Mouse (Mus musculus) urinary bladder, adult 2 months (tissue): ENCODE results near the gene Rgl2. TPM values are rescaled to one million over a fixed set of nuclear protein-coding genes. Genes with fewer than 3 reads are reported as not detected.
"Not testable (repeated sequence)": the region's sequence is repeated elsewhere in the genome, so short reads cannot be mapped to it uniquely, and the experiment has no call there.

Experiments used
- DNase-seq: peaks from one replicate; pipeline ENCODE4 v3.0.0; 2022; ENCODE audit warnings: low spot score
- polyA plus RNA-seq: library from polyadenylated mRNA; depleted of rRNA; stranded (reverse); fragments of >200 nt; gene quantifications from 2 replicates; pipeline ENCODE4 v1.2.3, GENCODE M21; 2012; rRNA removed

Gene Rgl2
- 132 and 164 TPM in 2 replicates for polyA plus RNA-seq

DNA sequence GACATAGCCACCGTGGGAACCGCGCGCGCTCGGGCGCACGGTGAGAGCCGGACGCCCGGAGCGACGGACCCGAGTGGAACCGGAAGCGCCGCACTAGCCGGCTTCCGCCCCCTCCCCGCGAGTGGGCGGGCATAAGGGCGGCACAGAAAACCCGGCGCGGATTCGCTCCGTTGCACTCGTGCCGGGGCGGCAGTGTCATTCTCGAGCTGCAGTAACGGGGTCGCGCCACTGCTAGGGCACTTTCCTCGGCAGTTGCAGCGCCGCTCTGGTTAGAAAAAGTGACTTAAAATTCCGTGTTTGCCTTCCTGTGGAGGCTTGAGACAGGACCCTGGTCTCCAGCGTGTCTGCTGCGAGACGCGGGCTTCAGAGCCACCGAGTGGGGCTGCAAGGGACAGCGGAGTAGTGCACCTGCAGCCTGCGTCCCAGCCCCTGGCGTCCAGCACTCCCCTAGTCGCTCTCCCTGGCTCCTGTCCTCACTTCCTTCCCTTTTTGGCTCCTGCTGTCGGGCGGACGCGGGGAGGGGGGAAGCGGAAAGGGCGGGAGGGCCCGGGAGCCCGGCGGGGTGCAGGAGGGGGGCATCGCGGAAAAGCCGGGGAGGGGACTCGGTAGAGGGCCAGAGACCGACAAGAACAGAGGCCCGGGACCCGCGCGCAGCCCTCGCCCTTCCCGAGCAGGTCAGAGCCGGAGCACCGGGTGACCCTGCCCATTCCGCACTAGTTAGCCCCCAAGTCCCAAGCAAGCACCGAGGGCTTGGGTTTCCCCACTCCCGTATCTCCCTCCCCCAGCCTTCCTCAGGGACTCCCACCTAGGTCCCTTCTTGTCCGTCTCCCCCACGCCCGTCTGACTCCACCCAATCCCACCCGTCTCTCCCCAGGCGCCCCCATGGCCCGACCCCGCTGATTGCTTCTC lies at the start of gene Rgl2:
Gene Rgl2 (plus strand): TSS at position 173 of the 909 bp plus-strand sequence.
- DNase-seq: peak; percentile 84

DNA sequence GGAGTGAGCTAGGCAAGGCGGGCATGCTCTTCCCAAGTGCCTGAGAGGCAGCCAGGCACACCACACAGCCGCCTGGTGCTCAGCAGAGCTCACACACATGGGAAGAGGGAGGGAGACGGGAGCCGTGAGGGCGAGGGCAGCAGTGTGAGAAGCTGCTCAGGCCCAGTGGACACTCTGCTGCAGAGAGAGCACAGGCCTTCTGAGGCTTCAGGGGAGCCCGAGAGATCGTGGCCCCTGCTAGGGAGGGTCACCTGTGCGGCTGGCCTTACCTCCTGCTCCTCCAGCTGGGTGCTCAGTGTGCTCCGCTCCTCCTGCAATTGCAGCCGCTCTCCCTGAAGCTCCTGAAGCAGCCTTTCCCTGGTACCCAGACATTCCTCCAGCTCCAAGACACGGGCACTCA lies 45.0 kb upstream of the Rgl2 start:
- DNase-seq: not testable (repeated sequence)

DNA sequence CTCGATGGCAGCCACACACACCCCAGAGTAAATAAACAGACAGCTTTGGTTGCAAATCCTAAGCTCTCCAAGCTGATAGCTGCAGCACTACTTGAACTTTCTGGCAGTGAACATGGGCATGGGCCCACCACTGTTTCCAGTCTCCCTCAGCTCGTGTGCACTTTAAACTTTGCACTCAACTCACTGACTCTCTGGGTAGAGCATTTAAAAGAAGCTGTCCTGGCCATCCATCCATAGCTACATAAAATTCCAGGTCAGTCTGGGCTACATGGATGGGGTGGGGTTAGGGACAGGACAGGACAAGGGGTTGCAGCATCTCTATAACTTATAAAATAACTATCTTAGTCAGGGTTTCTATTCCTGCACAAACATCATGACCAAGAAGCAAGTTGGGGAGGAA lies 41.5 kb upstream of the Rgl2 start:
- not testable (repeated sequence) for DNase-seq

DNA sequence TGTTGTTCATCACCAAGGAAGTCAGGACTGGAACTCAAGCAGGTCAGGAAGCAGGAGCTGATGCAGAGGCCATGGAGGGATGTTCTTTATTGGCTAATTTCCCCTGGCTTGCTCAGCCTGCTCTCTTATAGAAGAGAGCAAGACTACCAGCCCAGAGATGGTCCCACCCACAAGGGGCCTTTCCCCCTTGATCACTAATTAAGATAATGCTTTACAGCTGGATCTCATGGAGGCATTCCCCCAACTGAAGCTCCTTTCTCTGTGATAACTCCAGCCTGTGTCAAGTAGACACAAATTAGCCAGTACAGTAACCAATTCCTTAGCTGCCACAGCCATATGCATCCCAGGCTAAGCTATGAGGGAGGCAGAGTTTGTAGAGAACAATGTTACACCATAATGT lies 41.1 kb upstream of the Rgl2 start:
- DNase-seq: not testable (repeated sequence)

GRCm38 (mm10) chr17:33889941-33890532 lies 39.3 kb upstream of the Rgl2 start:
- not testable (repeated sequence) for DNase-seq

- peak; percentile 94 for DNase-seq
Measured at GRCm38 (mm10) chr17:33890533-33891059, 38.7 kb upstream of the Rgl2 start, which contains the start of gene Kifc1. Gene Kifc1 (minus strand): TSS chr17:33890661.

DNA sequence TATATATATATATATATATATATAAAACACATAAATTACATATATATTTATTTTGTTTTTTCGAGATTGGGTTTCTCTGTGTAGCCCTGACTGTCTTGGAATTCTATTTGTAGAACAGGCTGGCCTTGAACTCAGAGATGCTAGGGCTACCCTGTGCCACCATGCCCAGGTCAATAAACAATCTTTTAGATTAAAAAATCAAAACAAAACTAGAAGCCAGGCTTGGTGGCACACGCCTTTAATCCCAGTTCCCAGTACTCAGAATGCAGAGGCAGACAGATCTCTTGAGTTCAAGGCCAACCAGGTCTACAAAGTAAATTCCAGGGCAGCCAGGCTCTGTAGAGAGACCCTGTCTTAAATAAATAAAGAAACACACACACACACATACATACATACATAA lies 38.0 kb upstream of the Rgl2 start:
- no peak for DNase-seq

DNA sequence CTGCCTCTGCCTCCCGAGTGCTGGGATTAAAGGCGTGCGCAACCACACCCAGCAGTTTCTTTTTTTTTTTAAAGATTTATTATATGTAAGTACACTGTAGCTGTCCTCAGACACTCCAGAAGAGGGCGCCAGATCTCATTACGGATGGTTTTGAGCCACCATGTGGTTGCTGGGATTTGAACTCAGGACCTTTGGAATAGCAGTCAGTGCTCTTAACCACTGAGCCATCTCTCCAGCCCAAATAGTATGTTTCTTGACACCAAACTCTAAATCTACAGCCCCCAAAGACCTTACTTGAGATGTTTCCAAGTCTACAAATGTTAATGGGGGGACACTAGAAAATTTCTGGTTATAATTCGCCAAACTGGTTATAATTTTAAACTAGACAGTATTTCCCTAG lies 37.5 kb upstream of the Rgl2 start:
- not testable (repeated sequence) for DNase-seq

DNA sequence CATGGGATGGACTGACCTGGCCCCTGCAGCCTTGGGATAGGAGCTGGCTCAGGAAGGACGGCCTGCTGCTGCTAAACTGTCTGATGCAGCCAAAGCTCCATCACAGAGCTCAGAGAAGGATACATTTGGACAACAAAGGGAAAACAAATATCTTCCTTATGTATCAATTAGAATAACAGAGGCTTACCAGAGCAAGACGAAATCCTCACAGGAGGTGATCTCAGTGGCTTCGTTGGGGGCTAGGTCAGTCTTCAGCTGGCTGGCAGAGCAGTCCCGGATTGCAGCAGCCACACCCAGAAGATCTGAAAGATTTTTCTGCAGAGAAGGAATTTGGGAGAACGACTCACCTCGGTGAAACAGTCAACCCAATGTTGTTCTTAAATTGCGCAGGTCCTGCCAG lies 36.9 kb upstream of the Rgl2 start:
- no peak for DNase-seq

GRCm38 (mm10) chr17:33893011-33893410 lies 36.3 kb upstream of the Rgl2 start:
- not testable (repeated sequence) for DNase-seq

GRCm38 (mm10) chr17:33897114-33897794 lies 32.1 kb upstream of the Rgl2 start:
- DNase-seq: no peak

DNA sequence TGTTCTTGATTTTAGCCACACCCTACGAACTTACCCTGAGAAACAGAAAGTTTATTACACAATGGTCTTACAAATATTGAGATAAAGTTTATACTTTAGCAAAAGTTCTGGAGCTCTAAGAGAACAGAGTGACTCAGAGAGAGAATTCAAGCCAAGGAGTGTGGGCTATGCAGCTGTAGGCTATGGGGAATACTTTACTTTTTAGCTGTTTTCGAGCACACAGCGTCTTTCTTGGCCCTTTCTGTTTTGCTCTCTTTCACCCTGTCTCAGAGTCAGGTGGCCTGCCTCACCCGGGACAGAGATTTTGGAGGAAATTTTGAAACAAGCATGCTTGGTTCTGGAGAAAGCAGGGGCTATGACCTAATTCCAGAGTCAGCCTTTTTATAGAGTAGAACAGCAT lies 31.1 kb upstream of the Rgl2 start:
- DNase-seq: not testable (repeated sequence)

DNA sequence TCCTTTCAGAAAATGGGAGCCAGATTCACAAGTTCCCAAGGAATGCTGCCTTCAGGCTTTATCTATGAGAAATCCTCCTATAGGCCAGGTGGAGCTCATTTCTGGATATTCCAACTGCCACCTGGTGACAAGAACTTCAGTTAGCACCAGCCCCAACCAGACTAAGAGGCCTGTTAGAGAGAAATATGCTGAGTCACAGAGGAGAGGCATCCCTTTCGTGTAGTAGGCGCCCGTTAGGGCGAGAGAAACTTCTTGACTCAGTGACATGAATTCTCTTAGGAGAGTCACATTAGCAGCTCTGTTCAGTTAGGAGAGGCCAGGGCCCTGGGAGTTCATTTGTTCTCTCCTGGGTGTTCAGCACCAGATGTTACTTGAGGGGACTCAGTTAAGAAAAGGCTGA lies 29.7 kb upstream of the Rgl2 start:
- no peak for DNase-seq

GRCm38 (mm10) chr17:33900281-33900988 lies 28.9 kb upstream of the Rgl2 start:
- no peak for DNase-seq

- no peak for DNase-seq
Measured at GRCm38 (mm10) chr17:33900989-33901314, 28.4 kb upstream of the Rgl2 start.

DNA sequence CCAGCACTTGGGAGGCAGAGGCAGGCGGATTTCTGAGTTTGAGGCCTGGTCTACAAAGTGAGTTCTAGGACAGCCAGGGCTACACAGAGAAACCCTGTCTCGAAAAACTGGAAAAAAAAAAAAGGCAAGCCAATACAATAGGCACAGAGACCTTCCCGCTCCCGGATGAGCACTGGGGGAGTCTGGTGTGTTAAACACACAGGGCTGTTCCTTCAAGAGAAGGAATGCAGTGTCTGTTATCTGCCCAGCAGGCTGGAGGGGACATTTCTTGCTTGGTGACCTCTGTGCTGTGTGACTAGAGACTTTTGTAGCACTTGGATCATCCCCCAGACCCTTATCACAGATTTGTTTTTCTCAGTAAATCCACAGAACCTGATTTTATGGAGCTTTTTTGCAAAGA lies 27.7 kb upstream of the Rgl2 start:
- DNase-seq: no peak

- DNase-seq: no peak
Measured at GRCm38 (mm10) chr17:33902079-33902478, 27.3 kb upstream of the Rgl2 start.

DNA sequence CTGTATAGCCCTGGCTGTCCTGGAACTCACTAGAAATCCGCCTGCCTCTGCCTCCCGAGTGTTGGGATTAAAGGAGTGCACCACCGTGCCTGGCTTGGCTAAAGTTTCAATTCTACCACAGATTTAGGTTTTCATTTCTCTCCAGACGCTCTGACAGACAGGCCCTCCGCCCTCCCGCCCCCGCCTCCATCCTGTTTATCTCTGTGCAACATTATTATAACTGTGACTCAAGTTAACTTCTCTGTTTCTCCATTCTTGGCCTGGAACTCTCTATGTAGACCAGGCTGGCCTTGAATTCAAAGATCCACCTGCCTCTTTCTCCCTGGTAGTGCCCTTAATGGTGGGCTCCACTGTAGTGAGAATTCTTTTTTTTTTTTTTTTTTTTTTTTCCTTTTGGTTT lies 26.9 kb upstream of the Rgl2 start:
- no peak for DNase-seq

GRCm38 (mm10) chr17:33903911-33904651 lies 25.3 kb upstream of the Rgl2 start:
- DNase-seq: not testable (repeated sequence)

DNA sequence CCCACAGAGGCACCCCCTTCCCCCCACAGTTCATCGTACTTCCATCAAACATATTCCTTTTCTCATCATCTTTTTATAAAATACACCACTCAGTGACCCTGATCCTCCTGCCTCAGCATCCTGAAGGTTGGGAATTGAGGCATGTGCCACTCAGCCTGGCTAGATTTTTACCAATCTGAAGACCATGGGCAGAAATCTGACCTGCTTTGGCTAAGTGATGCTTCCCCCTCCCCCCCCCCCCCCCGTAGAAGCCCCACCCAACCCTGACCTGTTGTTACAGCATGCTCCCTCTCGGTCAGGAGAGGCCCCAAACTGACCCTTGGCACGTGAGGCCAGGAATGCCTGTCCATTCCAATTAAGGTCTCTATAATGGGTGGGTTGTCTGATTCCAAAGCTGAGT lies 24.5 kb upstream of the Rgl2 start, which contains the start of gene Platr17:
Gene Platr17 (plus strand): TSS at position 301 of the 400 bp plus-strand sequence.
- not testable (repeated sequence) for DNase-seq
